Mouse (Mus musculus) midbrain, embryonic 14.5 days (tissue): ENCODE measurements around the gene Glyr1. TPM values are rescaled to one million over a fixed set of nuclear protein-coding genes. Genes with fewer than 3 reads are reported as not detected.

Experiments used
- ATAC-seq: fragments of 200-750 bp; cut with Nextera tagmentation; 2 replicates; pipeline ENCODE4 v1.8.0; 2017; ENCODE audit warnings: moderate number of reproducible peaks, moderate library complexity; ENCODE audit not compliant: low FRiP score, low TSS enrichment
- DNase-seq: peaks from one replicate; pipeline ENCODE4 v3.0.0-alpha.2; 2015
- H3K27ac ChIP-seq: fragments of 300-500 bp; sonication (generic); replicated peaks from 2 replicates; pipeline ENCODE4 v1.5.1; 2014; ENCODE audit warnings: mild to moderate bottlenecking, low read depth, low read length, moderate library complexity
- H3K27me3 ChIP-seq: fragments of 300-500 bp; sonication (generic); 2 replicates; pipeline ENCODE4 v1.6.1; 2014; ENCODE audit warnings: low read length, control low read depth, mixed read lengths; ENCODE audit not compliant: control insufficient read depth, insufficient read depth
- H3K36me3 ChIP-seq: fragments of 300-500 bp; sonication (generic); 2 replicates; pipeline ENCODE4 v1.6.1; 2014; ENCODE audit warnings: low read length, control low read depth; ENCODE audit not compliant: control insufficient read depth, insufficient read depth
- H3K4me1 ChIP-seq: fragments of 300-500 bp; sonication (generic); 2 replicates; pipeline ENCODE4 v1.6.1; 2014; ENCODE audit warnings: mild to moderate bottlenecking, antibody characterized with exemption, low read length, control low read depth; ENCODE audit not compliant: control insufficient read depth, insufficient read depth
- H3K4me2 ChIP-seq: fragments of 300-500 bp; sonication (generic); 2 replicates; pipeline ENCODE4 v1.6.1; 2014; ENCODE audit warnings: mild to moderate bottlenecking, low read length, moderate library complexity
- H3K4me3 ChIP-seq: fragments of 300-500 bp; sonication (generic); replicated peaks from 2 replicates; pipeline ENCODE4 v1.5.1; 2014; ENCODE audit warnings: low read depth, low read length
- H3K9ac ChIP-seq: fragments of 300-500 bp; sonication (generic); replicated peaks from 2 replicates; pipeline ENCODE4 v1.6.1; 2014; ENCODE audit warnings: mild to moderate bottlenecking, low read length, moderate library complexity
- H3K9me3 ChIP-seq: fragments of 300-500 bp; sonication (generic); 2 replicates; pipeline ENCODE4 v1.6.1; 2016; ENCODE audit warnings: low read length, control low read depth, mixed read lengths; ENCODE audit not compliant: control insufficient read depth
- WGBS: fragments of 180-500 bp; shearing (Covaris S2); extraction: QIAGEN DNeasy Blood & Tissue Kit; methylation state at CpG from one replicate; pipeline ENCODE4 v1.1.7; 2014; 5-methylcytosine and 5-hydroxymethylcytosine counted together
- polyA plus RNA-seq: library from polyadenylated mRNA; unstranded; fragments of >200 nt; fragmentation: Nextera tagmentation; extraction: Ambion mirVana; gene quantifications from 2 replicates; pipeline ENCODE4 v1.2.1, GENCODE M21; 2014

Gene Glyr1
- polyA plus RNA-seq, 1 experiment from 2014 or later = 147 TPM

- Histone ChIP-seq H3K4me3 (no peak overlapping the region), H3K27ac (no peak overlapping the region), H3K4me1 (no peaks in the 10 kb centered on the region), H3K27me3 (no peaks in the 10 kb centered on the region), H3K36me3 (peaks cover under 1% of the 10 kb centered on the region; the same call in 1 of the 2 replicates), H3K9ac (no peak overlapping the region), H3K4me2 (no peak overlapping the region), H3K9me3 (no peaks in the 10 kb centered on the region)
- no peak for ATAC-seq
- no peak for DNase-seq
- 81% methylated on average over 5 of the region's 5 CpGs for WGBS
Observed at GRCm38 (mm10) chr16:4974521-4974920, 75.1 kb downstream of the Glyr1 start.

- ATAC-seq (no peak), DNase-seq (no peak)
- 85% methylated on average over 4 of the region's 4 CpGs for WGBS
- no peak overlapping the region for H3K4me3 ChIP-seq
- H3K4me2 ChIP-seq = no peak overlapping the region
- H3K27ac ChIP-seq = no peak overlapping the region
- no peak overlapping the region for H3K9ac ChIP-seq
- no peaks in the 10 kb centered on the region for H3K27me3 ChIP-seq
- no peaks in the 10 kb centered on the region for H3K4me1 ChIP-seq
- no peaks in the 10 kb centered on the region for H3K9me3 ChIP-seq
- H3K36me3 ChIP-seq = peaks cover 12% of the 10 kb centered on the region
Observed at GRCm38 (mm10) chr16:4971626-4972025, 78.0 kb downstream of the Glyr1 start.

- H3K4me3 ChIP-seq = no peak overlapping the region
Observed at GRCm38 (mm10) chr16:4969055-4969843, 80.4 kb downstream of the Glyr1 start.

GRCm38 (mm10) chr16:4968426-4968825 lies 81.2 kb downstream of the Glyr1 start:
- peaks cover 7% of the 10 kb centered on the region for H3K4me1 ChIP-seq
- H3K27me3 ChIP-seq = no peaks in the 10 kb centered on the region
- no peaks in the 10 kb centered on the region for H3K9me3 ChIP-seq
- DNase-seq = no peak
- H3K36me3 ChIP-seq = peaks cover 12% of the 10 kb centered on the region
- no peak overlapping the region for H3K4me2 ChIP-seq
- no peak overlapping the region for H3K27ac ChIP-seq
- ATAC-seq = no peak
- 70% methylated on average over 3 of the region's 3 CpGs for WGBS
- no peak overlapping the region for H3K9ac ChIP-seq
- H3K4me3 ChIP-seq = no peak overlapping the region

More at GRCm38 (mm10) chr16:4969055-4969843, 80.4 kb downstream of the Glyr1 start:
- H3K4me1 ChIP-seq = peaks cover 6% of the 10 kb centered on the region; the same call in 1 of the 2 replicates
- 94% methylated on average over 5 of the region's 5 CpGs for WGBS
- no peak overlapping the region for H3K4me2 ChIP-seq
- no peaks in the 10 kb centered on the region for H3K9me3 ChIP-seq
- no peak overlapping the region for H3K27ac ChIP-seq
- no peak overlapping the region for H3K9ac ChIP-seq
- DNase-seq (no peak), ATAC-seq (no peak)
- peaks cover 12% of the 10 kb centered on the region for H3K36me3 ChIP-seq
- H3K27me3 ChIP-seq = no peaks in the 10 kb centered on the region

GRCm38 (mm10) chr16:4965392-4966129 lies 84.1 kb downstream of the Glyr1 start:
- H3K4me3 ChIP-seq = peak overlapping the region; percentile 92; the same call in 1 of the 2 replicates
- no peak overlapping the region for H3K27ac ChIP-seq

GRCm38 (mm10) chr16:4964731-4965391 lies 84.8 kb downstream of the Glyr1 start:
- peak overlapping the region; percentile 86 for H3K27ac ChIP-seq
- WGBS = 22% methylated on average over 13 of the region's 13 CpGs
- peak; percentile 15 for ATAC-seq

More at GRCm38 (mm10) chr16:4965392-4966129, 84.1 kb downstream of the Glyr1 start:
- DNase-seq (no peak), ATAC-seq (no peak)
- no peaks in the 10 kb centered on the region for H3K27me3 ChIP-seq
- H3K4me2 ChIP-seq = peak overlapping the region; percentile 77; the same call in 1 of the 2 replicates
- peaks cover 12% of the 10 kb centered on the region for H3K36me3 ChIP-seq
- 88% methylated on average over 8 of the region's 8 CpGs for WGBS
- no peaks in the 10 kb centered on the region for H3K9me3 ChIP-seq
- no peak overlapping the region for H3K9ac ChIP-seq
- H3K4me1 ChIP-seq = peaks cover 13% of the 10 kb centered on the region

More at GRCm38 (mm10) chr16:4964731-4965391, 84.8 kb downstream of the Glyr1 start:
- Histone ChIP-seq H3K9ac (peak overlapping the region; percentile 88), H3K4me1 (peaks cover 13% of the 10 kb centered on the region), H3K4me3 (peak overlapping the region; percentile 92), H3K4me2 (peak overlapping the region; percentile 77), H3K27me3 (no peaks in the 10 kb centered on the region), H3K9me3 (no peaks in the 10 kb centered on the region), H3K36me3 (peaks cover 19% of the 10 kb centered on the region)
- peak; percentile 49 for DNase-seq

Other genes with a start within 250 kb of the Glyr1 start
- gene 4930562C15Rik, start 214.4 kb downstream of the Glyr1 start, polyA plus RNA-seq = 0.42 and 0.61 TPM in 2 replicates
- 49.4 and 53.2 TPM in 2 replicates for gene Ubald1, start 169.5 kb downstream of the Glyr1 start, polyA plus RNA-seq
- 117 and 123 TPM in 2 replicates for gene Mgrn1, start 163.6 kb downstream of the Glyr1 start, polyA plus RNA-seq
- gene Nudt16l1, start 111.1 kb downstream of the Glyr1 start, polyA plus RNA-seq = 116 and 122 TPM in 2 replicates
- 69.8 and 70.6 TPM in 2 replicates for gene Anks3, start 85.7 kb downstream of the Glyr1 start, polyA plus RNA-seq
- not detected in 2 replicates for gene Sept12, start 52.0 kb downstream of the Glyr1 start, polyA plus RNA-seq
- gene Smim22, start 42.6 kb downstream of the Glyr1 start, polyA plus RNA-seq = not detected in 2 replicates
- gene Rogdi, start 36.3 kb downstream of the Glyr1 start, polyA plus RNA-seq = 132 and 161 TPM in 2 replicates
- 15.7 and 19.8 TPM in 2 replicates for gene Ubn1, start 194 bp upstream of the Glyr1 start, polyA plus RNA-seq
- gene Ppl, start 82.6 kb upstream of the Glyr1 start, polyA plus RNA-seq = 0.04 and 0.20 TPM in 2 replicates
- 0.54 and 1.0 TPM in 2 replicates for gene Sec14l5, start 97.2 kb upstream of the Glyr1 start, polyA plus RNA-seq
- gene Nagpa, start 154.1 kb upstream of the Glyr1 start, polyA plus RNA-seq = 8.7 and 9.3 TPM in 2 replicates
- 15.0 and 15.6 TPM in 2 replicates for gene AU021092, start 172.4 kb upstream of the Glyr1 start, polyA plus RNA-seq
- gene Alg1, start 183.8 kb upstream of the Glyr1 start, polyA plus RNA-seq = 38.8 and 40.4 TPM in 2 replicates
- gene Eef2kmt, start 206.1 kb upstream of the Glyr1 start, polyA plus RNA-seq = 3.9 and 8.3 TPM in 2 replicates